Mouse (Mus musculus) layer of hippocampus, postnatal 36 days (tissue): ENCODE results near the gene Tead1. TPM values are rescaled to one million over a fixed set of nuclear protein-coding genes. Genes with fewer than 3 reads are reported as not detected.
A peak's percentile ranks its signal among the peaks of the same experiment; 100 is the strongest.

Experiments
- DNase-seq, 2 experiments: peaks; one replicate each; pipeline ENCODE4 v3.0.0; 2022
- total RNA-seq, 2 experiments: library from RNA; stranded (reverse); gene quantifications; 2 replicates each; pipeline ENCODE4 v1.2.3; 2021

Tead1 gene
- total RNA-seq, 2 experiments from 2014 or later, result 27.6 to 29.9 TPM

- no peak for DNase-seq
Measured at GRCm38 (mm10) chr7:112780910-112781309, 101.8 kb downstream of the Tead1 start.

GRCm38 (mm10) chr7:112781987-112782386, 102.9 kb downstream of the Tead1 start:
- no peak for DNase-seq

DNA sequence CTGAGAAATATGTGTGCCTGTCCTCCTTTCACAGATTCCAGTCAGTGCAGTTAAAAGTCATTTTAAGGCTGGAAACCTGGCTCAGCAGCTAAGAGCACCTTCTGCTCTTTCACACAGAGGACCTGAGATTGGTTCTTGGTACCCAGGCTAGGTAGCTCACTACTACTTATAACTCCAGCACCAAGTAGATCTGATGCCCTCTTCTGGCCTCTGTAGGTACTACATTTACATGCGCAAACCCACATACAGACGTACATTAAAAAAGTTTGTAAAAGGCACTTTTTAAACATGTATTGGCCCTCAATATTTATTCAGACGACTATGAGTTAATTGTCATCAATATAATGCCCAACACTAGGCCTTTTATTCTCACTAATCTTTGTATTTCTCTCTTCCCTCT, 105.2 kb downstream of the Tead1 start:
- no peak for DNase-seq

GRCm38 (mm10) chr7:112785271-112785670, 106.2 kb downstream of the Tead1 start:
- no peak for DNase-seq

DNA sequence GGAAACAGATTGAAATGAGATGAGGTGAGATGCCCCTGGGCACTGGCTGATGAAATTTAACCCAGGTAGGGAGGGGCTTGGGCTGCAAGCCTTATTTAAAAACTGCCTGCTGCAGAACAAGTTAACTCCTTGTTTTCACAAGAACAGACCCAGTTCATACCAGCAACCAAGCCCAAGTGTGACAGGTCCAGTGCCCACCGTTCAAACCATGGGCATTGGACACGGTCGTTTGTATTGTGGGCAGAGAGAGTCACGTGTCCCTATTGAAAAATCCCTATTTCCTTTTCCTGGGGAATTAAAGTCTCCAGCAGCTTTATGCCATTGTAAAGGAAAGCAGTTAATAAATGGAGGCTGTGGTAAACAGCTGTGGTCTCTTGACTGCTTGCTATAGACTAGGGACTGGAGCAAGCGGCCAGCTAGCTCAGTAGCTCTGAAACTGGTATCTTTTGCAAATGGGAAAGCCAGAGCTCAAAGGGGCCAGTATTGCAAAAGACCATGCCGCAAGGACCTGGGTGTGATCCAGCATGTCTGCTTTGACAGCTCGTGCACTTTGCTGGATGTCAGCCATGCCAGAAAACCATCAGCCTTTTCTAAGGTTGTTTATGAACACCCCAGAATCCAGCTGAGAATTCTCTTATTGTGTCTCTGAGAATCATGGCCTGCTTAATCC, 107.6 kb downstream of the Tead1 start:
- DNase-seq, result no peak

- no peak for DNase-seq
Measured at GRCm38 (mm10) chr7:112787281-112787680, 108.2 kb downstream of the Tead1 start.

DNA sequence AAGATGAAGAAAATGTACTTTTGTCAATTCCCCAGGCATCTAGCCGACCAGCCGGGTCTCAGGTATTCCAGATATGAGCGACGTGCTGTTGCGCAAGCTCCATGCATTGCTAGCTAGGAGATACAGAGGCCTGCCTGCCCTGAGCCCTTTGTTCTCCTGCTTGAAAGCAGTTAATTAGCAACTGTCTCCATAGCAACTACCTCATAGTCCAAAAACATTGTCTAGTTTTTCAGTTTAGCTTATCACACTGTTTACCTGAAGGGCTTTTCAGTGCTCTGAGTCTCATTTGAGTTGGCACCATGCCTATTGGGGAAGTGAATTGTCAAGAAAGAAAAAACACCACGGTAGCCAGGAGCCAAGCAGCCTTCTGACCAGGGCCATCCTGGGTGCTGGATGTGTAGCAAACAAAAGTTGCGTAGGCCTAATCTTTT, 109.2 kb downstream of the Tead1 start:
- DNase-seq, result no peak

GRCm38 (mm10) chr7:112789693-112790092, 110.6 kb downstream of the Tead1 start:
- no peak for DNase-seq

- no peak for DNase-seq
Measured at GRCm38 (mm10) chr7:112790334-112790733, 111.2 kb downstream of the Tead1 start.

DNA sequence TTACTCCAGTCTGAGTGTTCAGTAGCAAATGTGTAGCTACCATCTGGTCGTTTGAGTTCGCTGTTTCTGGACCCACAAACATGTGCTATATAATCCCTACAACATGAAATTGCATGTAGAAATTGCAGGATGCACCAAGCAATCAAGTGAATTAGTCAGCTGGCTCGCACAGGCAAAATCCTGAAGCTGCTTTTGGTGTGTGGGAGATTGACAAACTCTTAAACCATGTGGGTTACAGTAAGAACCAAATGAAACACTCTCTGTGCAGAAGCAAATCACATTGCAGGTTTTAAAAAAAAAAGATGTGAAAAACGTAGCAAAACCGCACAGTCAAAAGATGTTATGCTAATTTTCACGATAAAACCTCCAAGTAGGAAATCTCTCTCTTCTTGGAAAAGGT, 113.6 kb downstream of the Tead1 start:
- peak in 1 of 2 experiments; percentile 10 for DNase-seq

DNA sequence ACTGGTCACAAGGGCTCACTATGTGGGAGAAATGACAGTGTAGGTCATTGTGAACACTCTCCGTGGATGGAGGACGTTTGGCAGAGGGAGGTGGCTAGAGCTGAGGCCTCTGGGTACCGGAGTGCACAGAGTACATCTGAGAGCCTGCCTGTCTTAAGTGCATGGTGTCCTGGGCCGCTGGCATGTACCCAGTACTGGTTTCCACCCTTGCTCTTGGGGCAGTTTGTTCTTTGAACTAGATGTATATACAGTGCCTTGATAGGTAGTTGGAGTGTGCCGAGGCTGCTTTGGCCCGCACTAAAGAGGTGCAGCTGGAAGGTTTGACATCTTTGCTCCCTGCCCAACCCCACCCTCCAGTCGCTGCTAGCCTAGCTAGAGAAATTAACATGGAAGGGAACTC, 114.8 kb downstream of the Tead1 start:
- DNase-seq, result no peak

- DNase-seq, result no peak
Measured at GRCm38 (mm10) chr7:112794481-112794880, 115.4 kb downstream of the Tead1 start.

DNA sequence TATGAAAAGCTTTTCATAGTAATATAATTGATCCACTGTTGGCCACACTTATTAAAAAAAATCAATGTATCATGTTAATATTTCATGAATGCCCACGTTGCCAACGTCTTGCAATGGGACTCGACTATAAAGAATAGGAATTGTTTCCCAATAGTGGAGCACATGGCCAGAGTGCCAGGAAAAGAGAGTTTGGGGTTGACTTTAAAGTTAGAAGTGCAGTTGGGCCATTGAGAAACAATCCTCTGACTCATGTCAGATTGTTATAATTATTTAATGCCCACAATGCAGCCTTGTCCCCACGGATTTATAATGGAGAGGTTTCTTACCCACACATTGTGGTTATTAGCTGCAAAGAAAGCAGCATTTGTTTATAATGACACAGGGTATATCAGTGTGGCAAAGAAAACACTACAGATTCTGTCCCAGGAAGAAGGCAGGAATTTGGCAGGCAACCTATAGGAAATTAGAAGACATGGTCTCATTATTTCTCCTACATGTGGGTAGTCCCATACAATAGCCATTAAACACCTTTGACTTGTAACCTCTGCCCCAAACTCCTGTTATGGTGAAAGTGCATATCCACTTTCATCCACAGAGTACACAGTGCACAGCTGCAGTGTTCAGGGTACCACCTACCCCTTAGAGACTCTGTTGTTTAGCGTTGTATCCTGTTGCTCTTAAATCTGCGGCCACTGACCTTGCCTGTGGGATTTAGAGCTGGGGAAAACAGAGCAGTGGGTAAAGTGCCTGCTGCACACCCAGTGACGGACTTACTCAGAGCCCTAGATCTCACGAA, 118.6 kb downstream of the Tead1 start:
- DNase-seq, result no peak

DNA sequence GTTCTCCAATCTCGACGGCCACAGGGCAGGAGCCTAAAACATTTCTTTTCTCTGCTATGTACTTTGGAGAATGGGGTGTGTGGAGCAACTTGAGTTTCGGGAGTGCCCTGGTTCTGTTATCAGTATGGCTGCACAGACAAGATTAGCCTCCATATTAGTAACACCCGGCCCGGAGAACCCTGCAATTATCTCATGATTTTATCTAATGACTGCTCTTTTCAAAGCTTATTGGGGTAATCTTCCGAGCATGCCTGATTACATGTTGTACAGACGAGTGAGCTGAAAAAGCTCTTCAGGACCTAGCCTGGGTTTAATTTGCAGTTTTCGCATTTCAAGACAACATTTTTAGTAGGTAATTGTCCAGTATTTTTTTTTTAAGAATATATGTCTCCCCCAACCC, 122.6 kb downstream of the Tead1 start:
- DNase-seq, result no peak

GRCm38 (mm10) chr7:112806718-112807400, 127.7 kb downstream of the Tead1 start:
- no peak for DNase-seq

GRCm38 (mm10) chr7:112807401-112807751, 128.3 kb downstream of the Tead1 start:
- DNase-seq, result no peak

DNA sequence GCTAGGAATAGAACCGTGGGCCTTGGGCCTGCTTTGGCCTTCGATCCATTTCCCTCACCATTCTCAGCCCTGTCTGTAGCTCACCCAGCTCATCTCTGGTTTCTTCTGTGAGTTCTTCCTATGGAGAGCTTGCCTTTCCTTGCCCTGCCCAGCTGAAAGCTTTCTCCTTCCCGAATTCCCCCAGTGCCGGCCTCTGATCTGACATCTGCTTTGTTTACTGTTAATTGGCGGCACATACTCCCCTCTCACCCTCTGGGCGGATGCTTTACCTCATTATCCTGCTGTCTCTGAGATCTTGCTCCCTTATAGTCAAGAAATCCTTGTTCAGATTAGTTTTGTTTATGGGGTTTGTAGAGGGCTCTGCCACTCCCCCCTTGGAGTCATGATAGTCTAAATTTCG, 131.6 kb downstream of the Tead1 start:
- DNase-seq, result no peak

DNA sequence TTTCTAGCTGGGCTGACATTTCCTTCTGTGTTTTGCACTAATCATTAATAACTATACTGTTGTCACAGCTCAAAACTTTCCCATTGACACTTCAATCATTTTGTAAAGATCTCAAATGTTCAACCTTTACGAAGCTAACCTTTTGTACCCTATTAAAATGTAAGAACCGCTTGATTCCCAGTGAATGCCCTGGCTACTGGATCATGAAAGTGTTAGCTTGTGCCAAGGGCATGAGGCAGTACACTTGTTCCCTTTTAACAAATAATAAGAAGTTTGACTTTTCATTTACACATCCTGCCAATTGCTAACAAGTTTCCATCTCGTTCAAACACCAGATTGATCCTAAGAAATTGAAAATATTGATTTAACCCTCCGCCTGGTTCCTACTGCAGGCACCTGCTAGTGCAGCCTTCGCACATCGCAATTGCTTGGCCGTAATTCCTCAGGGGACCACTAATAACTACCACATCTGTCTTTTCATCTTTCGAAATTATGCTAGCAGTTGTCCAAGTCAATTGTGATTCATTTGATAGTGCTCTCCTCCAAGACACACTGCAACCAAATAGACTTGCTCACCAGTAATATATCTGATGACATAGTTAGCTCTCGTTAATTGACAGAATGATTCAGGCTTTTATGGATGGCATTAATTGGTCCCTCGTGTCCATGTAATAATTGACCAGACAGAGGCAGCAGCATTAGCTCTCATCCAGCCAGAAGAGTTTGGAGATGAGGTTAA, 133.1 kb downstream of the Tead1 start:
- no peak for DNase-seq

DNA sequence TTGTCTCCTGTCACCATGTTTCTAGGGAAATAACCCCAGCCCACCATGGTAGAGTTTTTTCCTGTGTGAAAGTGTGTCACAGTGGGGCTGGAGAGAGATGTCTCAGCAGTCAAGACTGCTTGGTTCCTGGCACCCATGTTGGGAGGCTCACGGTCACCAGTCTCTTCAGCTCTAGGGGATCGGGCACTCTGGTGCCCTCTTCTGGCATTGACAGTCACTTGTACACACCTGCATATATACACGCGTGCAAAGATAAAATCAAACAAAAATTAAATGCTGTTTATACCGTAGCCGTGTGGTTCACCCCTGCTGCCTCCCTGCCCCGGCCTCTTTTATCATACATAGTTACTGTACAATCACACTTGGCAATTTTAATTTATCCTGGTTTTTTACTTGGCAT, 134.0 kb downstream of the Tead1 start:
- no peak for DNase-seq

DNA sequence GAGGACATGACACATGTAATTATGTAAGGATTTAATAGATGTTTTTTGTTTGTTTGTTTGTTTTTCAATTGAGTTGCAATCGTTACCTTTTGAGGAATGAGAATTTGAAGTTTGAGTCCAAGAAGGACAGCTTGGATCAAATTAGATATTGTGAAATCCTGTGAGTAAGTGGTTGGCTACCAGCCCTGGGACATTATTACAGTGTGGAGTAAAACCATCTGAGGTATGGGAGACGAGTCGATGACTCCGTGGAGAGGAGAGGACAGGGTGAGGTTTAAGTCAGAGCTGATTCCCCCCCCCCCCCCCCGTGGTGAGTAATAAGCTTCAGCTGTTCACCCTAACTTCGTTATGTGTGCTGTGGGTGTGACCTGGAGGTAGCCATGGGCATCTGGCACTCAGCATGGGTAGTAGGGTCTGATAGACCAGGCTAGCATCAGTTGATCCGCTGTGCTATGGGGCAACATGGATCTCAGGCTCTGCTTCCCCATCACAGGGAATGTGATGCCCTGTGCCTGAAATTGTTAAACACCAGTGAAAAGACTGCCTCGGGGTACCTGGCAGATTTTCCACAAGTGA, 134.7 kb downstream of the Tead1 start:
- no peak for DNase-seq

GRCm38 (mm10) chr7:112816016-112816415, 136.9 kb downstream of the Tead1 start:
- DNase-seq, result no peak

DNA sequence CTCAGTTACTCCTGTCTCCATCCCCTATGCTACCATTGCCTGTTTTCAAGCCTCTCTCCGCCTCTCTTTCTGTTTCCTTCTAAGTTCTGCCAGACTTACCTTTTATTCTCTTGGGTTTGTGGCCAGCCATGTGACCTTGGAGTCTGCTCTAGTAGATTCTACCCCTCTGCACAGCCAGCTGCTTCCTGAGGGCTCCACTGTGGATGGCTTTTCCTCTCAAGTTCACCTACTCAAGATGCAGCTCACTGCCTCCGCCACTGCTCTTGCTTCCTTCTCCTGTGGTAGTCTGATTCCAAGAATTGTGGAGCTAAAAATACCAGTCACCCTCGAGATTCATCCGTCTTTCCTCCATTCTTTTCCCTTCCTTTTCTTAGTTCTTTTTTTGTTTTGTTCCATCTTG, 140.7 kb downstream of the Tead1 start:
- DNase-seq, result no peak

DNA sequence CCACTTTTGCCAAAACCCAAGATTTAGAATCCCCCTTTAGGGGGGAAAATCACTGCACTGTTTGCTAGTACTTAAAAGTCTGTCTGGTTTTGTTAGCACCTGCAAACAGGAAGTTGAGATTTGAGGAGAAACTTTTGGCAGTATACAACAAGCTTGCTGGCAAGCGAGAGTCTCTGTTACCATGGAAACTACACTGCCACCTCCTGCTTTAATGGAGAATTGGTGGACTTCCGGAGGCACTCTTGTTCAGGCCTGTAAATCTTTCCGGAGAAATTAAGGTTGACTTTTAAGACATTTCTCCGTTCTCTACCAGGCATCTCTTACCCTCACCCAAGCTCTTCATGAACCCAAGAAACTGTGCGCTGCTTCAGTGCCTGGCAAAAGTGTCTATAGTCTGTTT, 143.8 kb downstream of the Tead1 start:
- DNase-seq, result no peak
